Mouse (Mus musculus): Measurements from ENCODE around the gene Rassf7.

GRCm38 (mm10) chr7:141265739-141266561, 50.3 kb downstream of the Rassf7 start, which contains the start of gene Irf7:
- TF ChIP-seq POLR2A (IDR thresholded peaks at IDR 0.05; ENCODE audit: insufficient read depth, low read depth, low read length) (no peak), CTCF (IDR thresholded peaks at IDR 0.05; ENCODE audit: insufficient read depth, low read depth, low read length) (no peak)

All from olfactory bulb, adult 2 months (tissue).